Mouse (Mus musculus) layer of hippocampus, adult 11-12 months (tissue): Measurements from ENCODE around the gene Olfr578.

Source experiments
- DNase-seq: peaks from one replicate; pipeline ENCODE4 v3.0.0; 2022; ENCODE audit warnings: low spot score

Olfr578 gene

GRCm38 (mm10) chr7:102989224-102989623, at the start of gene Olfr578:
Gene Olfr578 (minus strand): TSS chr7:102989324.
- DNase-seq: no peak

GRCm38 (mm10) chr7:103037724-103038123, 48.6 kb upstream of the Olfr578 start, which contains the start of gene Olfr582:
Gene Olfr582 (plus strand): TSS chr7:103038024.
- DNase-seq: no peak

- DNase-seq: no peak
Observed at GRCm38 (mm10) chr7:102975843-102976242, 13.3 kb downstream of the Olfr578 start, which contains the start of gene Olfr577. Gene Olfr577 (minus strand): TSS chr7:102975943.

GRCm38 (mm10) chr7:102974399-102974798, 14.7 kb downstream of the Olfr578 start:
- no peak for DNase-seq

- no peak for DNase-seq
Observed at GRCm38 (mm10) chr7:102962360-102962759, 26.8 kb downstream of the Olfr578 start, which contains the start of gene Olfr576. Gene Olfr576 (plus strand): TSS chr7:102962660.

GRCm38 (mm10) chr7:102958593-102958992, 30.5 kb downstream of the Olfr578 start, which contains the start of gene Olfr575:
Gene Olfr575 (minus strand): TSS chr7:102958775.
- no peak for DNase-seq

GRCm38 (mm10) chr7:102958137-102958536, 31.0 kb downstream of the Olfr578 start:
- no peak for DNase-seq

GRCm38 (mm10) chr7:102950732-102951131, 38.4 kb downstream of the Olfr578 start:
- no peak for DNase-seq

GRCm38 (mm10) chr7:102948167-102948566, 41.0 kb downstream of the Olfr578 start, which contains the start of gene Olfr574:
Gene Olfr574 (plus strand): TSS chr7:102948467.
- DNase-seq: no peak

GRCm38 (mm10) chr7:102943417-102943816, 45.7 kb downstream of the Olfr578 start:
- no peak for DNase-seq

GRCm38 (mm10) chr7:102942475-102942874, 46.6 kb downstream of the Olfr578 start, which contains the start of gene Olfr573-ps1:
Gene Olfr573-ps1 (minus strand): TSS chr7:102942575.
- no peak for DNase-seq
